Mouse (Mus musculus) forebrain, embryonic 12.5 days (tissue): ENCODE data around the gene Ehd3. TPM values are rescaled to one million over a fixed set of nuclear protein-coding genes. Genes with fewer than 3 reads are reported as not detected.

Source experiments
- ATAC-seq: fragments of 200-750 bp; cut with Nextera tagmentation; 2 replicates; pipeline ENCODE4 v1.8.0; 2017; ENCODE audit warnings: moderate TSS enrichment; ENCODE audit not compliant: low FRiP score
- H3K27ac ChIP-seq: fragments of 300-500 bp; sonication (generic); 2 replicates; pipeline ENCODE4 v1.5.1; 2016; ENCODE audit warnings: mild to moderate bottlenecking
- H3K27me3 ChIP-seq: fragments of 300-500 bp; sonication (generic); 2 replicates; pipeline ENCODE4 v1.6.1; 2016; ENCODE audit warnings: mild to moderate bottlenecking
- H3K36me3 ChIP-seq: fragments of 300-500 bp; sonication (generic); replicated peaks from 2 replicates; pipeline ENCODE4 v1.6.1; 2016; ENCODE audit warnings: mild to moderate bottlenecking
- H3K4me1 ChIP-seq: fragments of 300-500 bp; sonication (generic); 2 replicates; pipeline ENCODE4 v1.6.1; 2016
- H3K4me2 ChIP-seq: fragments of 300-500 bp; sonication (generic); 2 replicates; pipeline ENCODE4 v1.6.1; 2016; ENCODE audit warnings: mild to moderate bottlenecking, moderate library complexity
- H3K4me3 ChIP-seq: fragments of 300-500 bp; sonication (generic); replicated peaks from 2 replicates; pipeline ENCODE4 v1.5.1; 2016; ENCODE audit warnings: mild to moderate bottlenecking
- H3K9ac ChIP-seq: fragments of 300-500 bp; sonication (generic); 2 replicates; pipeline ENCODE4 v1.6.1; 2016; ENCODE audit warnings: mild to moderate bottlenecking
- H3K9me3 ChIP-seq: fragments of 300-500 bp; sonication (generic); 2 replicates; pipeline ENCODE4 v1.6.1; 2016
- WGBS: fragments of 180-500 bp; shearing (Covaris S2); methylation state at CpG from one replicate; pipeline ENCODE4 v1.1.7; 2016; 5-methylcytosine and 5-hydroxymethylcytosine counted together
- polyA plus RNA-seq: library from polyadenylated mRNA; unstranded; fragments of >200 nt; fragmentation: Nextera tagmentation; extraction: Ambion mirVana; gene quantifications from 2 replicates; pipeline ENCODE4 v1.2.1, GENCODE M21; 2016

Gene Ehd3
- 8.3 and 9.2 TPM in 2 replicates for polyA plus RNA-seq

DNA sequence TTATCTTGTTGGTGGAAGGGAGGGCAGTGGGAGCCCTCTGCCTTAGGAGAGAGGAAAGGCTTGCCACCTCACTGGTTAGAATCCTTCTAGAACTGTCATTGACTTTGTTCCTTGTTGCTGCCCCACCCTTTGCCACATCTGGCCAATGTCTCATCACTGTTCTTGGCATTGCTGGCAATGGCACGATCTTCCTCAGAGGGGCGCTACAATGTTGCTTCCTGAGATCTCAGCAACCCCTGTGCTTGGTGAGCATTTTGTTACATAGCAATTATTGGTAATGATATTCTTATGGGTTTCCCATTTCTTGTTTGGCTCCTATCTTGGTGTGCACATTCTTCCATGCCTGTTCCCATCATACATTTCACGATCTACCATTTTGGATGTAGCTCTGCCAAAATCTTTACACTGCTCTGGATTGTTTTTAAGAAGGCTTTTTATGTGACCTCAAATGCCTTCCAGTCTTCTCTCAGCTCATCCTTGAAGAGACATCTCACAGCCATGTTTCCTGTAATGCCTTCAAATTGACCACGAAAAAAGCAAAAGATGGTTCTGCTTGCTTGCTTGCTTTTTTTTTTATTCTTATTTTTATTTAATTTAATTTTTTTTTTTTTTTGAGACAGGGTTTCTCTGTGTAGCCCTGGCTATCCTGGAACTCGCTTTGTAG lies at the start of gene Ehd3:
Gene Ehd3, plus strand, starts transcription at position 614 of the 664 bp plus-strand sequence.
- H3K27me3 ChIP-seq: no peaks in the 10 kb centered on the region
- H3K4me1 ChIP-seq: peaks cover 6% of the 10 kb centered on the region; the same call in 1 of the 2 replicates
- no peaks in the 10 kb centered on the region for H3K36me3 ChIP-seq
- peak within 1 kb of the TSS; percentile 62 for H3K4me3 ChIP-seq
- peak within 1 kb of the TSS; percentile 71 for H3K9ac ChIP-seq
- H3K9me3 ChIP-seq: no peaks in the 10 kb centered on the region
- 92% methylated on average over 5 of the region's 5 CpGs for WGBS
- no peak for ATAC-seq
- H3K4me2 ChIP-seq: peak within 1 kb of the TSS; percentile 84
- H3K27ac ChIP-seq: peak within 1 kb of the TSS; percentile 77

DNA sequence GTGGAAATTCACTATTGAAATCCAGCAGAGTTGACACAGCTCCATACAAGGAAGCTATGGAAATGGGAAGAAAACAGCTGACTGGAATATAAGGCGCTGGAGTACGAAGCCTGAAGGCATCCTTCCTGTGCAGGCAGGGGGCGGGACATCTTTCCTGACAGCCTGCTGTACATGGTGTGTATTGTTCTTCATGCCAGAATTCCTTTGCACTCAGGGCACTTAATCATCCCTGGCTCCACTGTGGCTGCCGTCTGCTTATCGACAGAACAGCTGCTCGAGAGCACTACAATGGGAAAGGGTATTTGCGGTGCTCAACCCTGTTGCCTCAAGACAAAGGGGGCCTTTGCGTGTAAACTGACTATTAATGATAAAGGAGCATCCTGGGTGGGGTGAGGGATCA lies 33.0 kb upstream of the Ehd3 start:
- H3K4me2 ChIP-seq: no peak overlapping the region
- no peak overlapping the region for H3K9ac ChIP-seq
- no peaks in the 10 kb centered on the region for H3K27me3 ChIP-seq
- no peaks in the 10 kb centered on the region for H3K9me3 ChIP-seq
- no peak overlapping the region for H3K4me3 ChIP-seq
- no peaks in the 10 kb centered on the region for H3K36me3 ChIP-seq
- H3K27ac ChIP-seq: no peak overlapping the region
- WGBS: 32% methylated on average over 8 of the region's 8 CpGs
- ATAC-seq: peak; percentile 64; the same call in 1 of the 2 replicates
- peaks cover 8% of the 10 kb centered on the region; the same call in 1 of the 2 replicates for H3K4me1 ChIP-seq

DNA sequence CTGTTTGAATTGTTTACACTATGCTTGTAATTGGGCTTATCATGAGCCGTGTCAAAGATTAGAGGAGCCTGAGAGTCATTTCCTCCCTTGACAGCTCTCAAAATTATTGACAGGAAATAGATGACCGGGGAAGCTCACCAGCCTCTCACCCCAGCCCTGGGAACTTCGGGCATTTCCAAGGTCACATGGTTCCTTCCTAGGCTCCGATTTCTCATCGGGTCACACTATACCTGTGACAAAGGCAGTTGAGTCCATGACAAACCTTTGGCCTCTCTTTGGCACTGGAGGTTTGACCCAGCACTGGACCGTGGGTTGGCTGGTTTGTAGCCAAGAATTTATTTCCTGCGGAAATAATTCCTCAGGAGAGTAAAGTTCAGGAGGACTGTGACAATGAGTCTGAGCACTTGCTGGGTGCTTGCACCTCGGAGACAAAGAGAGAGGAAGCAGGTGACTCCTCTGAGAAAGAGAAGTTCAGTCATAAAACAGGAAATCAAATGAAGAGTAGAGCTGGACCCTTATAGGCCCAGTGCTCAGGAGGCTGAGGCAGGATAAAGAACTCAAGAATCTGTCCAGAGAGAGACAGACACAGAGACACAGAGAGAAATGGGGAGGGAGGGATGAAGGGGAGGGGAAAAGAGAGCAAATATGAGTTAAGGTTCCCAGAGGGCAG lies 17.2 kb upstream of the Ehd3 start:
- Histone ChIP-seq H3K9me3 (no peaks in the 10 kb centered on the region), H3K9ac (no peak overlapping the region), H3K27me3 (no peaks in the 10 kb centered on the region), H3K27ac (no peak overlapping the region), H3K4me1 (peaks cover 9% of the 10 kb centered on the region; the same call in 1 of the 2 replicates), H3K4me2 (no peak overlapping the region), H3K4me3 (no peak overlapping the region), H3K36me3 (no peaks in the 10 kb centered on the region)
- WGBS: 81% methylated on average over 8 of the region's 8 CpGs
- no peak for ATAC-seq

DNA sequence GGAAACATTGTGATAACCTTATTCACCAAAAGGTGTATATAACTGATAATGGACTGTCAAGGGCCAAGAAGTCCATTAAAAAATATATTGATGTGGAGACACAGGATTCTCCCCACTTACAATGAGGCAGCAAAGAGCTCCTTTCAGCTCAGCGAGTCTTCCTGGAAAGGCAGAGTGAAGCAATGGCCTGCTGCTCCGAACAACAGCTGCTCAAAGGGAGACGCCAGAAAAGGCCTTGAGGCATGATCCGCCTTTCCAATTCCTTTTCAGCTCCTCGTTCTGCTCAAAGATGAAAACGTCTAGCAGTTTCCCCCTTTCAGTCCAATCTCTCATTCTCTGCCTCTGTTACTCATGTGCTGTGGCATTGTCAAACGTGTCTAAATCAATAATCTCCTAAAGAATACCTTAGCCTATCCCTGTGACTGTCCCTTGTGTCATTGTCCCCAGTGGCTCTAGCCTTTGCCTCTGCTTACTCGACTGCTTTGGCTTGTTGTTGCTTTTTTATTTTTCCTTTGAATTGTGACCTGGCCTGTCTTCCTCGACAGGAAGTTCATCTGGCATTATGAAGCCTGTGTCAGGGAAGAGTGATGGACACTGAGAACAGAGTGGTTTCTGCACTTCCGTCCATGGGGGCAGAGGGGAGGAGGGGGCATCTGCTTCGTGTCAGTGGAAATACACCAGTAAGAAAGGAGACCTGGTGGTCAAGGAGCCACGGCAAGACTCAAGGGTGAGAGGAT lies 13.5 kb upstream of the Ehd3 start:
- Histone ChIP-seq H3K27ac (no peak overlapping the region), H3K27me3 (no peaks in the 10 kb centered on the region), H3K4me3 (no peak overlapping the region), H3K9me3 (no peaks in the 10 kb centered on the region), H3K36me3 (no peaks in the 10 kb centered on the region), H3K4me1 (peaks cover 9% of the 10 kb centered on the region; the same call in 1 of the 2 replicates), H3K4me2 (no peak overlapping the region), H3K9ac (no peak overlapping the region)
- no peak for ATAC-seq
- WGBS: 19% methylated on average over 12 of the region's 12 CpGs

DNA sequence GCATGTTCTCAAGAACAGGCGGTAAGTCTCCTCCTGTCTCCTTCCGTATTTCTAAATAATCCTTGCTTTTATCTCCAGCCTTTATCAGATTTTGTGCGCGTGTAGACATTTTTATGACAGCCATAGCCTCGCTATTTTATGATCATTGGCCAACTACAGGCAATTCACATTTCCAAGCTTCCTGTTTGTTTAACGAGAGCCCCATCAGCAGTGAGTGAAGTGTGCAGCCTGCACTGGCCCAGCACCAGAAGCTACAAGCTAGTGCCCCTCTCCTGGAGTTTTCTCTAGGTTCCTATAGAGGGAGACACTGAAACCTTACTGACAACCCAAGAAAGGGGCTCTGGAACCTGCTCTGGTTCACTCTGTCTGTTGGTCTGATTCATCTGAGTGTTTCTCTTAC lies 7.1 kb upstream of the Ehd3 start:
- no peak overlapping the region for H3K27ac ChIP-seq
- no peak overlapping the region for H3K4me3 ChIP-seq
- H3K36me3 ChIP-seq: no peaks in the 10 kb centered on the region
- H3K4me2 ChIP-seq: no peak overlapping the region
- H3K4me1 ChIP-seq: no peaks in the 10 kb centered on the region
- no peaks in the 10 kb centered on the region for H3K9me3 ChIP-seq
- no peaks in the 10 kb centered on the region for H3K27me3 ChIP-seq
- 91% methylated on average over 6 of the region's 6 CpGs for WGBS
- H3K9ac ChIP-seq: no peak overlapping the region
- no peak for ATAC-seq

DNA sequence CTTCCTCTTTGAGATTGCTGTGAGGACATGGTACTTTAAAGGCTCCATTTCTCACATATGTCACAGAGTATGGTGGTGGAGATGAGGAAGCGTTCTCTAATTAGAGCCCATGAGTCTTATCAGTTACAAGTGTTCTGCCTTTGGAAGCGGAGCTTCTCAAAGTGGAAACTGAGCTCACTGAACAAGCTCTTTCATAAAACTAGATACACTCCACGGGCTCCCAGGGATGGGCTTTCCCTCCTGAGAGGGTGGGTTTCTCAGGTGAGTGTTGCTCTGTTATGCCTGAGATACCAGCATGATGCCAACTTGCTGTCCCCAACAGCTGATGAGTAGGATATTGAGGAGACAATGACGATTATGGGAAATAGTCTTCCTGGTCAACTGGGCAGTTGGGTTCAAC lies 6.2 kb upstream of the Ehd3 start:
- Histone ChIP-seq H3K27ac (no peak overlapping the region), H3K9ac (no peak overlapping the region), H3K9me3 (no peaks in the 10 kb centered on the region), H3K36me3 (no peaks in the 10 kb centered on the region), H3K27me3 (no peaks in the 10 kb centered on the region), H3K4me1 (no peaks in the 10 kb centered on the region), H3K4me2 (no peak overlapping the region), H3K4me3 (no peak overlapping the region)
- no peak for ATAC-seq
- 87% methylated on average over 4 of the region's 4 CpGs for WGBS

DNA sequence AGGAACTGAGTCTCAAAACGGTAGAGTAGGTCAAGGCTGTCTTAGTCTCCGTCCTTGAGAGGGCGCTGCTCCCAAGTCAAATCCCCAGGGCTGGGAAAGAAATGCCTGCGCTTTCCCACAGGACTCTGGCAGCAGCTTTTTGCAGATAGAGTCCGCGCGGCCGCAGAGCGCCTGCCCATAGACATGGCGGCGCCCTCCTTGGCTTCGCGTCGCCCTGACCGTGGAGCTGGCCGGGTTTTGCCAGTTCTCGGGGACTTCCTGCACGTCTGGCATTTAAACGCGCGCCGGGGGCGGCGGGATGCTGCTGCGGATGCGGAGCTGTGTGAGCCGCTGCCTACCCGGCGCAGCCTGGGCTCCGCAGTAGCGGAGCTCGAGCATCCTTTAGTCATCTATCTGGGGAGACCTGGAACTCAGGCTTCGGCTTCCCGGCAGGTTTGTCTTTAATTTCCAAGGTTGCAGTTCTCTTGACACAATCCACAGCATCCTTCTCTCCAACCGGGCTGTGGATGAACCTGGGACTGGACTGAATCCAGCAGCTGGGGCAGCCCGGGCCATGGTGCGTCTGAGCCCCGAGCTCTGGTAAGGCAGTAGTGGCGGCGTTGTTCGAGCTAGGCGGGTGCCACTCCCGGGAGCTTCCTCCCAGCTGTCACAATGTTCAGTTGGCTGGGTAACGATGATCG lies 798 bp downstream of the Ehd3 start:
- under 1% methylated on average over 45 of the region's 45 CpGs for WGBS

DNA sequence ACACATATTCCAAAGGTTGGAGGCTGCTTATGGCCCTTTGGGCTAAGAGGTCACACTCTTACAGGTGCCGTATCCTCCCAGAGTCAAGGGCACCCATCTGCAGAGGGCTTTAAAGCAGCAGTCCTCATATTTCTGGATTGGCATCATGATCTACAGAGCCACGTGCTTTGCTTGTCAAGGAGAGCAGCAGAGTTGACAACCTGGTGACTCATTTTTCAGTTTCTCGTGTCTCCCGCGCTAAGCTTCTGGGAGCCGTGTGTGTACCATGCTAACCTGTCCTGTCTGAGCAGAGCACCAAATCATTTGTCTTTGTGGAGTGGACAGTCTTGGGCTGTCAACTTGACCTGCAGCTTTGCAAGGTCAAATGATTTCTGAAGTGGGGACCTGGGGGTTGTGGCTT lies 2.4 kb downstream of the Ehd3 start:
- H3K36me3 ChIP-seq: no peaks in the 10 kb centered on the region
- WGBS: 89% methylated on average over 6 of the region's 6 CpGs
- H3K4me2 ChIP-seq: peak overlapping the region; percentile 4; the same call in 1 of the 2 replicates
- H3K27ac ChIP-seq: no peak overlapping the region
- H3K9me3 ChIP-seq: no peaks in the 10 kb centered on the region
- peaks cover 6% of the 10 kb centered on the region; the same call in 1 of the 2 replicates for H3K4me1 ChIP-seq
- H3K27me3 ChIP-seq: no peaks in the 10 kb centered on the region
- no peak overlapping the region for H3K9ac ChIP-seq
- ATAC-seq: no peak
- no peak overlapping the region for H3K4me3 ChIP-seq

More for the DNA sequence above, 798 bp downstream of the Ehd3 start:
- H3K4me2 ChIP-seq: peak overlapping the region; percentile 84
- no peaks in the 10 kb centered on the region for H3K36me3 ChIP-seq
- no peaks in the 10 kb centered on the region for H3K27me3 ChIP-seq
- H3K27ac ChIP-seq: peak overlapping the region; percentile 77
- H3K9ac ChIP-seq: peak overlapping the region; percentile 71
- no peaks in the 10 kb centered on the region for H3K9me3 ChIP-seq
- H3K4me1 ChIP-seq: peaks cover 6% of the 10 kb centered on the region; the same call in 1 of the 2 replicates
- peak; percentile 98 for ATAC-seq
- peak overlapping the region; percentile 62 for H3K4me3 ChIP-seq

DNA sequence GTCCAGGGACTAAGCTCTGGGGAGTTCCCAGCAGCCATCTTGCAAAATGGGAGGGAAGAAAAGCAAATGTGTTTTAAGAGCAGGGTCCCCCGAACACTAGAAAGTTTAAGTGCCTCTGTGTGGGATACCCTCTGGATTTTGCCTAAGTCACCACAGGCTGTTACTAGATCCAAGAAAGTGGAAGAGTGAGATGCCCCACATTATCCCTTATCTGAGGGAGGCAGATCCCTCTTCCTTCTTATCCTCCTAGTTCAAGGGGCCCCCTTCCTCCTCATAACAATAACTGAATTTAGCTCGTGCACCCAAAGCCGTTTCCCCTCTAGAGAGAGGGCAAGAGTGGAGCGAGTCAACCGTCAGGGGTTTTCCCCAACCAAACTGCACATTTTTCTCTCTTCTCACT lies 3.3 kb downstream of the Ehd3 start:
- Histone ChIP-seq H3K36me3 (no peaks in the 10 kb centered on the region), H3K4me1 (peaks cover 6% of the 10 kb centered on the region; the same call in 1 of the 2 replicates), H3K27ac (no peak overlapping the region), H3K9ac (no peak overlapping the region), H3K4me3 (no peak overlapping the region), H3K9me3 (no peaks in the 10 kb centered on the region), H3K27me3 (no peaks in the 10 kb centered on the region), H3K4me2 (no peak overlapping the region)
- no peak for ATAC-seq
- 90% methylated on average over 5 of the region's 5 CpGs for WGBS

DNA sequence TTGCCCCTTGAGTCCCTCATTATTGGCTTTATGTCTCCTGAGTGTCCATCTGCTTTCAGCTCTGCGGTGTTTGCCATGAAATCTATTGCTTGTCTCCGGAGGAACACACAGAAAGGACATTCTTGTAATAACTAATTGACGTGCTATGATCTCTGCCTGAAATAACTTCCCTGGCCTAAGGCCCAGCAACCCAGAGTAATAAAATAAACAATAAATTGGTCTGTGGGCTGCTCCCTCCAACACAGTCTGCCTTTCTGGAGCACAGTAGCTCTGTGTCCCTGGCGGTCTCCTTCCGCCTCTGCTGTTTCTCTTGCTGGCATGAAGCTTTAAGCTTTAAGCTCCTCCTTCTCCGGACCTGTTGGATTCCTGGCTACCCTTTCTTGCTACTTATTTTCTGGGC lies 4.5 kb downstream of the Ehd3 start:
- no peaks in the 10 kb centered on the region for H3K36me3 ChIP-seq
- no peak overlapping the region for H3K9ac ChIP-seq
- no peaks in the 10 kb centered on the region for H3K27me3 ChIP-seq
- no peak overlapping the region for H3K4me2 ChIP-seq
- 83% methylated on average over 6 of the region's 6 CpGs for WGBS
- no peaks in the 10 kb centered on the region for H3K9me3 ChIP-seq
- no peak for ATAC-seq
- H3K27ac ChIP-seq: no peak overlapping the region
- H3K4me3 ChIP-seq: no peak overlapping the region
- peaks cover 6% of the 10 kb centered on the region; the same call in 1 of the 2 replicates for H3K4me1 ChIP-seq

DNA sequence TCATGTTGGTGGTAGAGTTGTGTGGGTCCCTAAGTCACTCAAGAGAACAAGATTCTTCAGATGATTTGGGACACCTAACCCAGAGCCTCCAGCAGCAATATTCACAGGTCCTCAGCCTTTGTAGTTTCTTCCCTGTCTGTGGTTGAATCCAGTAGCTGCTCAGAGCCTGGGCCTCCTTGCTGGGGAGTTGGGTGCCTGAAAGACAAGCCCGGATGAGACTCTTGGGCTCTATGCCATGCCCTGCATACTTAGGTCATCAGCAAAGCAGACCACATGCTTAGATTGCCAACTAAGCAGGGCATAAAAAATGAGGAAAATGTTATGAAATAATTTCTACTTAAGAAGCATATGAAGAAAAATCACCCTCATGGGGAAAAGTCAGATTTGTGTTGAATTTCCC lies 6.9 kb downstream of the Ehd3 start:
- WGBS: 90% methylated on average over 1 of the region's 1 CpGs
- Histone ChIP-seq H3K36me3 (no peaks in the 10 kb centered on the region), H3K9me3 (no peaks in the 10 kb centered on the region), H3K4me2 (no peak overlapping the region), H3K27me3 (no peaks in the 10 kb centered on the region), H3K4me1 (no peaks in the 10 kb centered on the region; the same call in 1 of the 2 replicates), H3K27ac (no peak overlapping the region), H3K9ac (no peak overlapping the region), H3K4me3 (no peak overlapping the region)
- no peak for ATAC-seq

DNA sequence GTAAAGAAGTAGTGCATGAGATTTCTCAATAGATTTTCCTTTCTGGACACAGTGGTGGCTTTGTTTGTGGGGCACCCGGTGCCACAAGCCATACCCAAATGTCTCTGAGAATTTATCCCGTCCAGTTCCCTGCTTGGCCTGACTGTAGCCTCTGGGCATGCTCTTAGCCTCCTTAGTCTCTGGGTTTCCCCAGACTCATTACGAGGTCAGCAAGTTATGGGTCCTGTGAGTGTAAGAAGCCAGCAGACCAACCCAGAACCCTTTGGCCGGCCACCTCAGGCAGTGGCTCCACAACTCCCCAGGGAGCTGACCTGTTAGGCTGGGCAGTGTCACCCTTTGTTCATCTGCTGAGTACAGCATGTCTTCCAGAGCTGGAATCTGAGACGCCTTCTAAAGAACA lies 7.6 kb downstream of the Ehd3 start:
- Histone ChIP-seq H3K27me3 (no peaks in the 10 kb centered on the region), H3K36me3 (no peaks in the 10 kb centered on the region), H3K4me1 (no peaks in the 10 kb centered on the region), H3K4me3 (no peak overlapping the region), H3K27ac (no peak overlapping the region), H3K4me2 (no peak overlapping the region), H3K9me3 (no peaks in the 10 kb centered on the region), H3K9ac (no peak overlapping the region)
- 66% methylated on average over 5 of the region's 5 CpGs for WGBS
- no peak for ATAC-seq
